Mouse (Mus musculus): ENCODE results near the gene Tm9sf4. TPM values are rescaled to one million over a fixed set of nuclear protein-coding genes. Genes with fewer than 3 reads are reported as not detected.

The Tm9sf4 gene
- polyA plus RNA-seq, 1 experiment: 45.8 TPM

- Histone ChIP-seq H3K4me3 (replicated peaks; ENCODE audit: extremely low read depth, low read depth, low read length) (no peak overlapping the region), H3K4me1 (ENCODE audit: control insufficient read depth, insufficient read depth, low read length) (peaks cover 7% of the 10 kb centered on the region)
- no peak for TF ChIP-seq POLR2A (IDR thresholded peaks at IDR 0.05; ENCODE audit: borderline replicate concordance, extremely low read depth, low read depth, low read length)
- TF ChIP-seq CTCF (IDR thresholded peaks at IDR 0.05; ENCODE audit: insufficient read depth, low read length): no peak
- no peak for DNase-seq
- 49% methylated on average over 8 of the region's 8 CpGs for WGBS
Observed at GRCm38 (mm10) chr2:153175995-153176570, 15.0 kb downstream of the Tm9sf4 start.

GRCm38 (mm10) chr2:153177188-153177587 is 16.1 kb downstream of the Tm9sf4 start:
- 67% methylated on average over 3 of the region's 3 CpGs for WGBS
- H3K4me3 ChIP-seq (replicated peaks; ENCODE audit: extremely low read depth, low read depth, low read length): no peak overlapping the region
- DNase-seq: no peak
- peaks cover 7% of the 10 kb centered on the region for H3K4me1 ChIP-seq (ENCODE audit: control insufficient read depth, insufficient read depth, low read length)
- TF ChIP-seq CTCF (IDR thresholded peaks at IDR 0.05; ENCODE audit: insufficient read depth, low read length): no peak
- no peak for TF ChIP-seq POLR2A (IDR thresholded peaks at IDR 0.05; ENCODE audit: borderline replicate concordance, extremely low read depth, low read depth, low read length)

- no peak for DNase-seq
- TF ChIP-seq POLR2A (IDR thresholded peaks at IDR 0.05; ENCODE audit: borderline replicate concordance, extremely low read depth, low read depth, low read length) (no peak), CTCF (IDR thresholded peaks at IDR 0.05; ENCODE audit: insufficient read depth, low read length) (no peak)
- peaks cover 7% of the 10 kb centered on the region for H3K4me1 ChIP-seq (ENCODE audit: control insufficient read depth, insufficient read depth, low read length)
- no peak overlapping the region for H3K4me3 ChIP-seq (replicated peaks; ENCODE audit: extremely low read depth, low read depth, low read length)
- WGBS: 72% methylated on average over 10 of the region's 10 CpGs
Observed at GRCm38 (mm10) chr2:153179126-153179860, 18.2 kb downstream of the Tm9sf4 start.

GRCm38 (mm10) chr2:153179961-153180360 is 18.9 kb downstream of the Tm9sf4 start:
- peaks cover 7% of the 10 kb centered on the region for H3K4me1 ChIP-seq (ENCODE audit: control insufficient read depth, insufficient read depth, low read length)
- WGBS: 82% methylated on average over 3 of the region's 3 CpGs
- no peak for DNase-seq
- no peak for TF ChIP-seq POLR2A (IDR thresholded peaks at IDR 0.05; ENCODE audit: borderline replicate concordance, extremely low read depth, low read depth, low read length)
- TF ChIP-seq CTCF (IDR thresholded peaks at IDR 0.05; ENCODE audit: insufficient read depth, low read length): no peak
- no peak overlapping the region for H3K4me3 ChIP-seq (replicated peaks; ENCODE audit: extremely low read depth, low read depth, low read length)

GRCm38 (mm10) chr2:153186176-153186591 is 25.1 kb downstream of the Tm9sf4 start:
- Histone ChIP-seq H3K4me1 (ENCODE audit: control insufficient read depth, insufficient read depth, low read length) (no peaks in the 10 kb centered on the region), H3K4me3 (replicated peaks; ENCODE audit: extremely low read depth, low read depth, low read length) (no peak overlapping the region)
- no peak for DNase-seq
- WGBS: 63% methylated on average over 2 of the region's 2 CpGs
- TF ChIP-seq CTCF (IDR thresholded peaks at IDR 0.05; ENCODE audit: insufficient read depth, low read length) (no peak), POLR2A (IDR thresholded peaks at IDR 0.05; ENCODE audit: borderline replicate concordance, extremely low read depth, low read depth, low read length) (no peak)

- TF ChIP-seq CTCF (IDR thresholded peaks at IDR 0.05; ENCODE audit: insufficient read depth, low read length) (no peak), POLR2A (IDR thresholded peaks at IDR 0.05; ENCODE audit: borderline replicate concordance, extremely low read depth, low read depth, low read length) (no peak)
- H3K4me3 ChIP-seq (replicated peaks; ENCODE audit: extremely low read depth, low read depth, low read length): no peak overlapping the region
- no peaks in the 10 kb centered on the region for H3K4me1 ChIP-seq (ENCODE audit: control insufficient read depth, insufficient read depth, low read length)
- WGBS: 94% methylated on average over 2 of the region's 2 CpGs
- no peak for DNase-seq
Observed at GRCm38 (mm10) chr2:153187848-153188247, 26.7 kb downstream of the Tm9sf4 start.

- WGBS: 75% methylated on average over 2 of the region's 2 CpGs
- no peak for TF ChIP-seq CTCF (IDR thresholded peaks at IDR 0.05; ENCODE audit: insufficient read depth, low read length)
- TF ChIP-seq POLR2A (IDR thresholded peaks at IDR 0.05; ENCODE audit: borderline replicate concordance, extremely low read depth, low read depth, low read length): no peak
- DNase-seq: no peak
- no peaks in the 10 kb centered on the region for H3K4me1 ChIP-seq (ENCODE audit: control insufficient read depth, insufficient read depth, low read length)
- H3K4me3 ChIP-seq (replicated peaks; ENCODE audit: extremely low read depth, low read depth, low read length): no peak overlapping the region
Observed at GRCm38 (mm10) chr2:153191242-153191641, 30.1 kb downstream of the Tm9sf4 start.

- 93% methylated on average over 3 of the region's 3 CpGs for WGBS
- no peak for TF ChIP-seq CTCF (IDR thresholded peaks at IDR 0.05; ENCODE audit: insufficient read depth, low read length)
- TF ChIP-seq POLR2A (IDR thresholded peaks at IDR 0.05; ENCODE audit: borderline replicate concordance, extremely low read depth, low read depth, low read length): no peak
- Histone ChIP-seq H3K4me3 (replicated peaks; ENCODE audit: extremely low read depth, low read depth, low read length) (no peak overlapping the region), H3K4me1 (ENCODE audit: control insufficient read depth, insufficient read depth, low read length) (no peaks in the 10 kb centered on the region)
- no peak for DNase-seq
Observed at GRCm38 (mm10) chr2:153194255-153194654, 33.2 kb downstream of the Tm9sf4 start.

GRCm38 (mm10) chr2:153198485-153198884 is 37.4 kb downstream of the Tm9sf4 start:
- H3K4me3 ChIP-seq (replicated peaks; ENCODE audit: extremely low read depth, low read depth, low read length): no peak overlapping the region
- no peaks in the 10 kb centered on the region for H3K4me1 ChIP-seq (ENCODE audit: control insufficient read depth, insufficient read depth, low read length)
- TF ChIP-seq CTCF (IDR thresholded peaks at IDR 0.05; ENCODE audit: insufficient read depth, low read length): no peak
- TF ChIP-seq POLR2A (IDR thresholded peaks at IDR 0.05; ENCODE audit: borderline replicate concordance, extremely low read depth, low read depth, low read length): no peak
- WGBS: 51% methylated on average over 5 of the region's 5 CpGs
- no peak for DNase-seq

GRCm38 (mm10) chr2:153199114-153199513 is 38.0 kb downstream of the Tm9sf4 start:
- WGBS: 62% methylated on average over 2 of the region's 2 CpGs
- no peak for DNase-seq

More at GRCm38 (mm10) chr2:153199114-153199513, 38.0 kb downstream of the Tm9sf4 start:
- TF ChIP-seq POLR2A (IDR thresholded peaks at IDR 0.05; ENCODE audit: borderline replicate concordance, extremely low read depth, low read depth, low read length): no peak
- TF ChIP-seq CTCF (IDR thresholded peaks at IDR 0.05; ENCODE audit: insufficient read depth, low read length): no peak
- no peaks in the 10 kb centered on the region for H3K4me1 ChIP-seq (ENCODE audit: control insufficient read depth, insufficient read depth, low read length)
- H3K4me3 ChIP-seq (replicated peaks; ENCODE audit: extremely low read depth, low read depth, low read length): no peak overlapping the region
